Mouse (Mus musculus) heart, postnatal 0 days (tissue): ENCODE data around the gene Lce3b.

Source experiments
- CTCF ChIP-seq: IDR thresholded peaks from 2 replicates; pipeline ENCODE4 v1.5.1; 2016; ENCODE audit warnings: antibody characterized with exemption, control low read depth, low read depth
- EP300 ChIP-seq: IDR thresholded peaks from 2 replicates; pipeline ENCODE4 v1.6.1; 2016; ENCODE audit warnings: antibody characterized with exemption, low read depth

GRCm38 (mm10) chr3:92903640-92904039, 29.1 kb upstream of the Lce3b start:
- TF ChIP-seq CTCF (peak; percentile 42), EP300 (no peak)
